Mouse (Mus musculus) kidney, adult 2 months (tissue): ENCODE data around the gene Vps13d. TPM values are rescaled to one million over a fixed set of nuclear protein-coding genes. Genes with fewer than 3 reads are reported as not detected.

Experiments
- DNase-seq: peaks from one replicate; pipeline ENCODE4 v3.0.0; 2021
- H3K27ac ChIP-seq: fragments of 200-500 bp; 2 replicates; pipeline ENCODE4 v1.5.1; 2012; ENCODE audit warnings: low read depth, low read length, control low read depth, inconsistent platforms; ENCODE audit not compliant: insufficient read depth
- H3K27me3 ChIP-seq: fragments of 200-500 bp; replicated peaks from 2 replicates; pipeline ENCODE4 v1.6.1; 2012; ENCODE audit warnings: mild to moderate bottlenecking, moderate library complexity, low read length, inconsistent platforms; ENCODE audit not compliant: control insufficient read depth, insufficient read depth
- H3K36me3 ChIP-seq: fragments of 200-500 bp; 2 replicates; pipeline ENCODE4 v1.6.1; 2012; ENCODE audit warnings: mild to moderate bottlenecking, moderate library complexity, low read length, inconsistent platforms; ENCODE audit not compliant: control insufficient read depth, insufficient read depth
- H3K4me1 ChIP-seq: fragments of 200-500 bp; 2 replicates; pipeline ENCODE4 v1.6.1; 2011; ENCODE audit warnings: low read length; ENCODE audit not compliant: control insufficient read depth, insufficient read depth
- H3K4me3 ChIP-seq: fragments of 200-500 bp; 2 replicates; pipeline ENCODE4 v1.5.1; 2011; ENCODE audit warnings: mild to moderate bottlenecking, low read depth, low read length, control low read depth; ENCODE audit not compliant: insufficient read depth
- CTCF ChIP-seq: fragments of 200-500 bp; conservative IDR thresholded peaks from 2 replicates; pipeline ENCODE4 v1.5.1; 2011; ENCODE audit warnings: low read depth, mild to moderate bottlenecking, control low read depth, low read length, moderate library complexity, mixed read lengths; ENCODE audit not compliant: insufficient read depth, insufficient read length
- POLR2A ChIP-seq: fragments of 200-500 bp; IDR thresholded peaks from one replicate; pipeline ENCODE4 v1.6.1; 2011; ENCODE audit warnings: low read depth, low read length, control low read depth
- WGBS: fragments of 180-500 bp; shearing (Covaris S2); methylation state at CpG from one replicate; pipeline ENCODE4 v1.1.7; 2018; 5-methylcytosine and 5-hydroxymethylcytosine counted together
- polyA plus RNA-seq: library from polyadenylated mRNA; depleted of rRNA; stranded (reverse); fragments of >200 nt; gene quantifications from 2 replicates; pipeline ENCODE4 v1.2.3, GENCODE M21; 2012

The Vps13d gene
- polyA plus RNA-seq, 1 experiment: 19.8 TPM

DNA sequence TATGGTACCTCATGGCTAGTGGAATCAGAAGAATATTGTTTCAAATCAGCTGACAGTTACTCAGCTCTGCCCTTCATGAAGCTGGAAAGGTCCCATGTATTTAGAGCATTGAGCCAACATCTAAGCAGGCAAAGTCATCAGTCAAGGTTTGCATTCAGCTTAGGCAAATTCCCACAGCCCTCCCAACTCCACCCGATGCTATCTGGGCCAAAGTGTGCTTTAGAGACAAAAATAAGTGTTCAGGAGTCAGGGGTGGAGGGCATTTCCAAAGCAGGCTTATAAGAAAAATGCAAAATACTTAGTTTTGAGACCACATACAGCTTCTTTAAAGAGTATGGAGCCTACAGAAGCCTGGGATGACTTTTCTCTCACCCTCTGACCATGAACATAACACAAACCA is 95.5 kb downstream of the Vps13d start:
- DNase-seq: no peak
- Histone ChIP-seq H3K4me1 (no peaks in the 10 kb centered on the region), H3K27ac (no peak overlapping the region), H3K36me3 (peaks cover 9% of the 10 kb centered on the region), H3K27me3 (no peaks in the 10 kb centered on the region), H3K4me3 (no peak overlapping the region)
- TF ChIP-seq CTCF (no peak), POLR2A (no peak)
- WGBS: 67% methylated on average over 1 of the region's 1 CpGs

DNA sequence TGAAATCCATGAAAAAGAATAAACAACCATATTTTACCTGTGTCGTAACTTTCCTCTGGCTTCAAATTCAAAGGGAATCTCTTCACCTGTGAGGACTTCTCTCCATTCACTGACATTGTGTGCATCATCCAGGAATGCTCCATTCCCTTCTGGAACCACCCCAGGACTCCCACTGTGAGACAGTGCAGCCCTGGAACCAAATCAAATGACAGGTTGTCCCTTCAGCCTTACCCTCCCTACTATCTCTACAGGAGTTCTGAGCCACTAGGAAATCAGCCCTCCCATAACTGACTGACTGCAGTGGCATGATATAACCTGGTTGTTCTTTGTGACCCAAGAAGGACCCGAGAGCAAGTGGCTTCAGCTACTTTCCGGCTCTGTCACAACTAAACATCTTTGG is 96.8 kb downstream of the Vps13d start:
- Histone ChIP-seq H3K27ac (no peak overlapping the region), H3K36me3 (peaks cover 13% of the 10 kb centered on the region), H3K4me1 (no peaks in the 10 kb centered on the region), H3K4me3 (no peak overlapping the region), H3K27me3 (no peaks in the 10 kb centered on the region)
- TF ChIP-seq POLR2A: no peak
- TF ChIP-seq CTCF: no peak
- 92% methylated on average over 3 of the region's 3 CpGs for WGBS
- DNase-seq: no peak

DNA sequence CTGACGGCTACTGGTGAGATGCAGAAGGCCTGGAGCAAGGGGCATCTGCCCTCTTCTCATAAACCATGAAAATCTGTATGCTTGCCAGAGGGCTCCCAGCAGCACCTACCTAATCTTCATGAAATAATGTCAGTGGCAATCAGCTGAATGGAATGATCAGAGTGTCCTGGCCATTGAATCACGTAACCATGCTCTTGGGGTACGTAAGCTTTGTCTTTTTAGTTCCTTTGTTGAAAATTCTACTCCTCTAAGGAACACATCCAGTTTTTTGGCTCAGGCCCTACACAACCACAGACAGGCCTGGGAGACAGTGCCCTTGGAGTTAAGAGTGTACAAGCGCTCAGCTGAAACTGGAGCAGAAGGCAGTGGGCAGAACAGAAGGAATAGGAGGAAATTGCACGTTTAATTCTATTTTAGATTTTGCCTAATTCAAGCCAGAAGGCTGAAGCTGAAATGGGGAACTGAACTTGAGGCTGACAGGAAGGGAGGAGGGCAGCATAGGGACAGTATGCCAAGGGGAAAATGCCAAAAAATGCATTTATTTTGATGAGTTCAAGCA is 98.2 kb downstream of the Vps13d start:
- no peaks in the 10 kb centered on the region for H3K4me1 ChIP-seq
- TF ChIP-seq POLR2A (no peak), CTCF (no peak)
- DNase-seq: no peak
- no peak overlapping the region for H3K4me3 ChIP-seq
- WGBS: 77% methylated on average over 5 of the region's 5 CpGs
- H3K27me3 ChIP-seq: no peaks in the 10 kb centered on the region
- no peak overlapping the region for H3K27ac ChIP-seq
- H3K36me3 ChIP-seq: peaks cover 14% of the 10 kb centered on the region

DNA sequence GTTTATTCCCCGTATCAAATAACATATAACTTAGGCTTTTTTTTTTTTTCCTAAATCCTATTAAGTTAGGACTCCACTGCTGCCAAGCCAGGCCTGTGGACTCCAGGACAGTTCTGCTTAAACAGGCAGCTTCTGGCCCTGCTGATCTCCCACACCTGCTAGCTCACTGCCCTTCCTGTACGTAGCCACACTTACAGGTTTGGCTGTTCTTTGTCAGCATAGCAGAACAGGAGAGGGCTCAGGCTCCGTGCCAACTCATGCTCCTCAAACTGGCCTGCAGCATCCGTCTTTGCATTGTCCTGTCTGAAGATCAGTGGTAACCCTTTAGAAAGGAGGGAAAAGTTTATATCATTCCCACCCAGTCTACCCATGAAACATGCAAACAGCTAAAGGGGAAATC is 108.3 kb downstream of the Vps13d start:
- WGBS: 75% methylated on average over 4 of the region's 4 CpGs
- TF ChIP-seq CTCF (no peak), POLR2A (no peak)
- no peak for DNase-seq
- H3K27me3 ChIP-seq: no peaks in the 10 kb centered on the region
- H3K27ac ChIP-seq: no peak overlapping the region
- H3K4me3 ChIP-seq: no peak overlapping the region
- H3K36me3 ChIP-seq: peaks cover 13% of the 10 kb centered on the region
- no peaks in the 10 kb centered on the region for H3K4me1 ChIP-seq

DNA sequence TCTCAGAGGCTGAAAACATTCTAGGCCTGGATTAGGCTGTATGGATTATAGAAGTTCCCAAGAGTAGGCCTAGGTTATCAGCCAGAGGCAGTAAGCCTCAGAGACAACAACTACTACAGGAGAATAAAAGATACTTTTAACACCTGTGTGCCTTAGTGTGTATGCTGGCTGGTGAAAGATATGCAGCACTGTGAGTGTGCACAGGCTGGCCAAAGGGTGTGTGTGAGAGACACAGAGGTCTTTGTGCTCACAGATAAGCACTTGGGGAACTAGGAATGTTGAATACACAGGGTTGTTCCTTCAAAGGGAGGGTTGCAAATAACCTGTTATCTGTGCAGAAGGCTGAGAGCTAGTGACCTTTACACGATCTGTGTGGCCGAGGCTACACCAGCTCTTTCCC is 115.5 kb downstream of the Vps13d start:
- 78% methylated on average over 2 of the region's 2 CpGs for WGBS
- no peak overlapping the region for H3K4me3 ChIP-seq
- H3K4me1 ChIP-seq: no peaks in the 10 kb centered on the region
- H3K36me3 ChIP-seq: peaks cover 23% of the 10 kb centered on the region
- no peak for TF ChIP-seq CTCF
- no peak for TF ChIP-seq POLR2A
- no peak for DNase-seq
- H3K27me3 ChIP-seq: no peaks in the 10 kb centered on the region
- H3K27ac ChIP-seq: no peak overlapping the region

DNA sequence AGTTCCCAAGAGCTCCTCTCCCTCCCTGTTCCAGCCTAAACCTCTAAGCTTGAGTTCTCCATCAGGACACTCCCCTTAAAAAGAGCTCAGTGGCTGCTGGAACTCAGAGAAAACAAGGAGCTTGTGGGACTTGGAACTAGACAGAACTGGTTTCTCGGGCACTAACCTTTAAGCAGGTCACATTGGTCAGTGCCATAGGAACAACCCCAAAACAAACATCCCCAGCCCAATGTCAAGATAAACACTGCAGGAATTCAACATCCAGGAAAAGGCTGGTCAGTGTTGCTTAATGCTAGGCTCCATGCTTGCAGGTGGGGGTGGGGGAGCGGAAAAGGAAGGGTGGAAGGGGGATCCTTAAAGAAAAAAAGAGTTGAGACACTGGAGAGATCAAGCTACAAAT is 120.5 kb downstream of the Vps13d start:
- H3K27me3 ChIP-seq: no peaks in the 10 kb centered on the region
- 66% methylated on average over 2 of the region's 2 CpGs for WGBS
- no peak overlapping the region for H3K4me3 ChIP-seq
- no peaks in the 10 kb centered on the region; the same call in 1 of the 2 replicates for H3K4me1 ChIP-seq
- DNase-seq: peak; percentile 59
- H3K36me3 ChIP-seq: peaks cover 13% of the 10 kb centered on the region
- no peak for TF ChIP-seq POLR2A
- no peak for TF ChIP-seq CTCF
- peak overlapping the region; percentile 77; the same call in 1 of the 2 replicates for H3K27ac ChIP-seq

DNA sequence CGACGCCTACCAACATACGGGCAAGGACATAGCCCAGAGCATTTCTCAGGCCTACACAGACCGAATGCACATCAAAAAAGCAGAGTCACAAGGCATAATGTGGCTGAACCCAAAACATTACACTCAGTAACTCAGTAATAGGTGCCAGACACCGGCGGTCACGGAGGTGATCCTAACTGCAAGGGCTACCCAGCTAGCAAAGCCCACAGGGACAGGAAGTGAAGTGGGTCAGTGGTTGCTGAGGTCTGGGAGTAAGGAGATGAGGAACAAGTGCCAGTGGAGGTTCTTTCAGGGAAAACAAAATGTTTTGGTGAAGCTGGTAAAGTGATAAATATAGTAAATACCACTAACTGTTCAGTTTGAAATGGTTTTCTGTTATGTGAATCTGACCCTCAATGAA is 121.1 kb downstream of the Vps13d start:
- H3K27ac ChIP-seq: peak overlapping the region; percentile 41; the same call in 1 of the 2 replicates
- no peaks in the 10 kb centered on the region; the same call in 1 of the 2 replicates for H3K4me1 ChIP-seq
- TF ChIP-seq POLR2A (no peak), CTCF (no peak)
- peaks cover 14% of the 10 kb centered on the region for H3K36me3 ChIP-seq
- no peaks in the 10 kb centered on the region for H3K27me3 ChIP-seq
- peak; percentile 35 for DNase-seq
- WGBS: 63% methylated on average over 7 of the region's 7 CpGs
- no peak overlapping the region for H3K4me3 ChIP-seq
